Mouse (Mus musculus) right cerebral cortex, postnatal 4 days (tissue): ENCODE measurements around the gene Drc3.
A peak's percentile ranks its signal among the peaks of the same experiment; 100 is the strongest.
"Not testable (repeated sequence)": the region's sequence is repeated elsewhere in the genome, so short reads cannot be mapped to it uniquely, and the experiment has no call there.

Source experiments
- DNase-seq: peaks from one replicate; pipeline ENCODE4 v3.0.0-alpha.2; 2022

The Drc3 gene

DNA sequence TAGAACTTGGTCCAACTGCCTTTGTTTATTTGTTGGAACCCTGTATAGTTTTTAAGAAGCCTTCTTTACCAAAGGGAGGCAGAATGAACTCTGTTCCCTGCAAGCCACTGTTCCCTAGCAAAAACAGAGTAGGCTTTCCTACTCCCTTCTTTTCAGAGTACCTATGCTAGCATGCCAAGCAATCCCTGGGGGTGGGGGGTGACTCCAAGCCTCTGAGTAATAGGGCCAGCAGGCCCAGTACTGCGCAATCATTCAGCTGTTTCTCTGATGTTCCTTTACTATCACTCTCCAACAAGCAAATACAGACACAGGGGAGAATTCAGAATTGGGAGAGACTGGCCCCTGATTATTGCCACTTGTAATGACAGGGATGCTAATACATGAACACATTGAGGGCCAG is 53.5 kb downstream of the Drc3 start:
- no peak for DNase-seq

- peak; percentile 81 for DNase-seq
Measured at GRCm38 (mm10) chr11:60412173-60412572, 59.0 kb downstream of the Drc3 start.

DNA sequence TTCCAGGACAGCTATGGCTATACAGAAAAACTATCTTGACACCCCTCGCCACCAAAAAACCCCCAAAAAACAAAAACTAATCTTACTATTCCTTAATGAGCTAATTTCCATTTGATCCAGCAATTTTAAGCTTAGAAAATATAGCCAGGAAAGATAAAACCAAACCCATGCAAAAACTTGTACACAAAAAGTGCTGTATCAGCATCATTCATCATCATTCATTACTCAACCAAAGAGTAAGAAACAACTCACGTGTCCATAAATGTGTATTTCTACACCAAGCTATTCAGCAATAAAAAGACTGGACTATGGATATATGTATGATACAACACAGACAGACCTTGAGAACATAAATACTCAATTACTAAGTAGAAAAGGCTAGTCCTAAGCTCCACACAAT is 59.8 kb downstream of the Drc3 start:
- DNase-seq, result no peak

GRCm38 (mm10) chr11:60416590-60416962 is 63.4 kb downstream of the Drc3 start:
- DNase-seq, result no peak

- DNase-seq, result peak; percentile 98
Measured at GRCm38 (mm10) chr11:60416963-60417716, 64.0 kb downstream of the Drc3 start, which contains the start of gene Gid4. Gid4 (plus strand) TSS chr11:60417145.

GRCm38 (mm10) chr11:60417717-60418472 is 64.8 kb downstream of the Drc3 start, which contains the start of gene Atpaf2:
Atpaf2 (minus strand) TSS chr11:60418457.
- DNase-seq, result peak; percentile 30

- no peak for DNase-seq
Measured at GRCm38 (mm10) chr11:60418473-60418803, 65.3 kb downstream of the Drc3 start.

DNA sequence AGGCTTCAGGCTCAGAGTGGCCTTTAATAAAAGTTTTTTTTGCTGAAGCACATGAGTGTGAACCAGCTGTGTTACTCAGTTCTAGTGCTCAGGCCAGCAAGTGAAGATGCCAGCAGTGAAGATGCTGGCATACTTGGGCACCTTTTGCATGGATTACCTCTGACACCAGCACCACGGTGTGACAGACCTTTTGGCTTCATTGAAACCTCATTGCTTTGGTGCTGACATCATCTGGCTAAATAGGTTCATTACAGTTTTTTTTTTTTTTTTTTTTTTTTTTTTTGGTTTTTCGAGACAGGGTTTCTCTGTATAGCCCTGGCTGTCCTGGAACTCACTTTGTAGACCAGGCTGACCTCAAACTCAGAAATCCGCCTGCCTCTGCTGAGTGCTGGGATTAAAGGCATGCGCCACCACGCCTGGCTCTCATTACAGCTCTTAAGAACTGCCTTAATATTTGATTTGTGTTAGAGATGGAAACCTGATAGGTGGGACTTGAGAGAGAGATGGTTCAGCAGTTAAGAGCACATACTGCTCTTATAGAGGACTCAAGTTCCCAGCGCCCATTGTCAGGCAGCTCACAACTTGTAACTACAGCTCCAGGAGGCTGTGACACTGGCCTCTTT is 69.0 kb downstream of the Drc3 start:
- no peak for DNase-seq

GRCm38 (mm10) chr11:60423006-60423405 is 69.9 kb downstream of the Drc3 start:
- no peak for DNase-seq

GRCm38 (mm10) chr11:60426417-60426816 is 73.3 kb downstream of the Drc3 start:
- no peak for DNase-seq

DNA sequence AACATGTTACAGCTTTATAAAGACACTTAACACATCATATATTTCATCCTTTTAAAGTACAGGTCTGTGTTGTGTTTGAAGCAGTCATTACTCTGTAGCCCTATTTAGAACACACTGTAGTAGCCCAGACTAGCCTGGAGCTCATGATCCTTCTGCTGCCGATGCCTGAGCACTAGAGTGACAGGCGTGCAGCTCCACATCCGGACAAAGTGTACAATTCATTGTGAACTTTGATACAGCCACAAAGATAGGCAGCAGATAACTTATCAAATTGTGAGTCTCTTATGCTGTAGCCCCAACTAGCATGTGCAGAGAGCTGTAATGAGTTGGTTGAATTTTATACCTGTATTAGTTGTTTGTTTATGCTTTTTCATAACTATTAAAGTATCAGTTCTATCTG is 74.5 kb downstream of the Drc3 start:
- DNase-seq, result no peak

GRCm38 (mm10) chr11:60433501-60433900 is 80.4 kb downstream of the Drc3 start:
- DNase-seq, result no peak

GRCm38 (mm10) chr11:60435133-60435532 is 82.0 kb downstream of the Drc3 start:
- DNase-seq, result no peak

DNA sequence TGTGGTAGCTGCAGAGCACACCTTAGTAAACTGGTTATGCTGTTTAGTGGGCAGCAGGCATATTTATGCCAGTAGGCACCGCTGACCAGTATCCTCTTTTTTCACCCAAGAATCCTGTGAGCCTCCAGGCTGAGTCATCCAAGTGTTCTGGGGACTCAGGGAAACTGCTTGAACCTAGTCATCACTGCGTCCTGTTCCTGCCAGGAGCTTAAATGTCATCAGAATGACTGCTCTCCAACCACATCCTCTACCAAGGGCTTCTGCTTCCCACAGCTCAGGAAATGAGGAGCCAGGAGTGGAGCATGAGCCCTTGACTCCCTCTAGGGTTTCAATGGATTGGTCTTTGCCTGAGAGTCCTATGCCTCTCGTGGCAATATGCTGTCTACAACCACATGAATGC is 83.5 kb downstream of the Drc3 start:
- DNase-seq, result no peak

GRCm38 (mm10) chr11:60439621-60440020 is 86.5 kb downstream of the Drc3 start:
- DNase-seq, result not testable (repeated sequence)

GRCm38 (mm10) chr11:60440176-60440575 is 87.0 kb downstream of the Drc3 start:
- no peak for DNase-seq

GRCm38 (mm10) chr11:60442896-60443295 is 89.8 kb downstream of the Drc3 start:
- no peak for DNase-seq
